Mouse (Mus musculus): ENCODE data around the gene Ror2.

Ror2 gene

DNA sequence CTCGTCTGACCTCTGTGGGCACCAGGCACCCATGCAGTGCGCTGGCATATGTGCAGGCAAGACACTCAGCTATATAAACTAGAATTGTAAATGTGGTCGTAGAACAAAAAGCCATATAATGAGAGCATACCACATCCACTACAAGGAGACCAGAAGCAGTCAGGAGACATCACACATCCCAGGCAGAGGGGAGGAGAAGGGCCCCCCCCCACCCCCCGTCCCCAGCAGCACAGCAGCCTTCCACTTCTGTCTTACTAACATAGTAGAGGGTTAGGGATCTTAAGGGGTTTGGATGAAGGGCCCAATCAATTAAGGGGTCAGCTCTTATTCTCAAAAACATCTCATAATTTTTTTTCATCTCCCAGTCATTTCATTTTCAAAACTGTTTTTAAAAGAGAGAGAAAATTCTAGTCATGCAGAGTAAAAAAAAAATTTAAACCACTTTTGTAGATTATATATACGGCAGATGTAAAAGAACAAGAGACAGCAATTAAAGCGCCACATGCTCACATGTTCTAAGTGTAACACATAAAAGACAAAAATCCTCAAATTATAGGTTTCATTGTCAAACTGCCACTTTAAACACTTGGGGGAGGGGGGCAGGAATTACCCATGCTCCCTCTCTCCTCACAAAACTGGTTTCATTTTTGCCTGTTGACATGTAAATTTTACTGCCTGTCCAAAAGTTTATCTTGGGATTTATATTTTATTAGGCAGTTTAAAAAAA lies 89.8 kb downstream of the Ror2 start:
- DNase-seq (ENCODE audit: extremely low spot score, low spot score): no peak

DNA sequence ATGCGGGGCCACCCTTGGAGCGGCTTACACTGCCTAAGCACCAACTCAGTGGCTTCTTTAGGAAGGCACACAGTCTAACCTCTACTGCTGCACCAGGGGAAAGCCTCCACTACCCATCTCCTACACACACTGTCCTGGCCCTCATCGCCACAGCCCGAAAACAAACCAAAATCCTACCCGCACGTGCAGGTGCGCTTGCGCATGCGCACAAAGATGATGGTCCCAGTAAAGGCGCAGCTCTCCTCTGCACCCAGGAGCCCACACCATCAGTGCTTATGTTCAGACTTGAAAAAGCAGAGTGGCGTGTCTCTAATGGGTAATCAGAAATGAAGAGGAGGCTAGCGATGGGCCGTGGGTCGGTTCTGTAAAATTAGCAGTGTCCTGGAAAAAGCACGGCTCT lies 91.6 kb downstream of the Ror2 start:
- DNase-seq (ENCODE audit: extremely low spot score, low spot score): no peak

DNA sequence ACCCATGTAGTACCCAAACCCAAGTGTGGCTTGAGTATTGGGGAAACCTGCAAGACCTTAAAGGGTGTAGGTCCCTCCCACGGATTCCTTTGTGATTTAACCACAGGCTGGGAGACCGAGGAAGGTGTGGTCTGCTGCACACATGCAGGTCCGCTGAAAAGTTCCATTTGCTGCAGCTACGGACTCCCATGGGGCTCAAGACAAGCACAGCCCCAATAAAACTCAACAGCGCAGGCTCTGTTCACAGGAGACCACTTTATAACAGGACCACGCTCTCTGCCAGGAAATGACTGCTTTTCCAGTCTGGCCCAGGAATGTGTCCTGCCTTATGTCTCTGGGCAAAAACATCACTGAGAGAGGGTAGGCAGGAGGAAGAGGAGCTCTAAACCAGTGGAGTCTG lies 92.2 kb downstream of the Ror2 start:
- DNase-seq (ENCODE audit: extremely low spot score, low spot score): no peak

DNA sequence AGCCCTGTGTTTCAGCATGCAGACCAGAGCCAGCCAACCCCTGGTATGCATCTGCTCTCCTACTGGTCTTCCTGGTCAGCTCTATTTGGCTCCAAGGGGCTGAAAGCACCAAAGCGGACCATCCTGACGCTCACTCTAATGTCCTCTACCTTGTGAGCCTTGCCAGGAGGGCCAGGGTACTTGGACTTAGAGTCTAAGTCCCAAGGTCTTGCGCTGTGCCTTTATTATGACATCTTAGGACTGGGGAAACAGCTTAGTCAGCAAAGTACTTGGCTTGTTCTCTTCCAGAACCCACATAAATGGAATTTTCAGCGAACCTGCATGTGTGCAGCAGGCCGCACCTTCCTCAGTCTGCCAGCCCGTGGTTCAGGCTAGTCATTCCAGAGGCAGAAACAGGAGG lies 93.6 kb downstream of the Ror2 start:
- DNase-seq (ENCODE audit: extremely low spot score, low spot score): no peak

DNA sequence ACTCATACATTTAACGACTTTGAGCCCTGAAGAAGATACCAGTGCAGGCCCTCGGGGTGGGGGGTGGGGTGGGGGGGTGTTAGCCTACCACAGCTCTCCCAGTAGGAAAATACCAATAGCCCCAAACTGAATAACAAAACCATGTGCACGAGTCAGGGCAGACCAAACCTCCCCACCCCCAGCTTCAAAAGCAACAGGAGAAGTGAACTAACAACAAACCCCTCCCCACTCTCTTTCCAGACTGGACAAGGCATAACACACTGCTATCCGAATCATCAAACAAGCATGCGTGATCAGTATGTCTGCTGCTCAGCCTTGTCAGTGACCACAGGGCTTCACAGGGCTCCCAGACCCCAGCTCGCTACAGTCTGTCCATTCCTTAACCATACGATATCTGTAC lies 94.3 kb downstream of the Ror2 start:
- no peak for DNase-seq (ENCODE audit: extremely low spot score, low spot score)

DNA sequence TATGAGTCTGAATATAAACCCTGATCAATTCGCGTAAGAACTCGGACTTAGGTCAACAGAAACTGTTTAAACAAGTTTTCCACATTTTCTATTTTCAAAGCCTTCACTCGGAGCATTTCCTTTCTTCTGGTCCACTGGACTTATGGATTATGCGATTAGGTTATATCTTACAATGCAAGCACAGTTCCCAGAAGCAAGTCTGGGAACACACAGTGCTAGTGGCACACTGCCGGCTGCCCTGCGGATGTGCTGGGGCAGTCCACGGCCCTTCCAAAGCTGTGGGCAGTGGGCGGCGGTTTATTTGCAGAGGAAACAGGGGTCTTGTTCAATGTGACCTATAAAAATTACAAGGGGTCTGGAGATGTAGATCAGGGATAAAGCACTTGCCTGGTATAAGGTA lies 97.0 kb downstream of the Ror2 start:
- no peak for DNase-seq (ENCODE audit: extremely low spot score, low spot score)

DNA sequence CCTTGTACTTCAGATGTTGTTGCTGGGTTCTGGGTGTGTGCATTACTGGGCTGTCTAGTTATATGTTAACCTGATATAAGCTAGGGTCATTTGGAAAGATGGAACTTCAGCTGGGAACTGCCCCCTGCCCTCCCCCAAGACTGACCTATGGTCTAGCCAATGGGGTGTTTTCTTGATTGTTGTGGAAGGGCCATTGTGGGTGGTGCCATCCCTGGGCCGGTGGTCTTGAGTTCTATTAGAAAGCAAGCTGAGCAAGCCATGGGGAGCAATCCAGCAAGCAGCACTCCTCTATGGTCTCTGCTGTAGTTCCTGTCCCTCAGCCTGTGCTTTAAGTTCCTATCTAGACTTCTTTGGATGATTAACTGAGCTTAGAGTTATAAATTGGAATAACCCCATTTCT lies 101.1 kb downstream of the Ror2 start:
- no peak for DNase-seq (ENCODE audit: extremely low spot score, low spot score)

DNA sequence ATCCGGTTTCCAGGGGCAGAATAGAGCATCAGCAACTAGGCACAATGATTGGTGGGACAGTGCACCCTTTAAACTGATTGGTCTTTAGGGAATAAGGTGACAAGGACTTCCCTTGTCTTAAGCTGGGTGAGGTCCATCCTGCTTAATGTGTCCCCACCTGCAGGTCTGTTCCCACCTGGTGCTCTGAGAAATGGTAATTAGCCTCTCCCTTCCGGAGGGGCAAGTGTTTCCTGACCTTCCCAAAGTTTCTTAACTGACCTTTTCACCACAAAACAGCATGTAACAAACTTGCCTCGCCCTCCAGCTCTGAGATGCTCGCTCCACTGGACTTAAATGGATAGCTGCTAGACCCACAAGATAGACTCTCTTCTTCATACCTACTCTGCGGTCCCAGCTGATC lies 101.8 kb downstream of the Ror2 start:
- no peak for DNase-seq (ENCODE audit: extremely low spot score, low spot score)

DNA sequence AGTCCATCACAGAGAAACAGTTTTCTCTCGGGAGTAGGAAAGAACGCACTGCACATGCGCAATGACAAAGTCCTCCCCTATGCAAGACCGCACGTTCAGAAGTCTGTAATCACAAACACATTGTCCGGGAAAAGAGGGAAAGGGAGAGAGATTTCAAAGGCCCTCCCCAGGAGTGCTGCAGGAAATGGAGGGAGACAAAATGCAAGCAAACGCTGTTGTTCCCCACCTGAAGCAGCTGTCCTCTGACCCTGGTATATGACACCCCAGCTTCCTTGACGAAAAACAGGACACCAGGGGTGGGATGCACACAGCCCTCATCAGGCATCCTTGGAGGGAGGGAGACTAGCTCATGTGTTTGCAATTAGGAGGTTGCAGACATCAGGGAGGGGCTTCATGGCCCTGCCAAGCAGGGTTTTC lies 102.8 kb downstream of the Ror2 start:
- DNase-seq (ENCODE audit: extremely low spot score, low spot score): peak; percentile 62

DNA sequence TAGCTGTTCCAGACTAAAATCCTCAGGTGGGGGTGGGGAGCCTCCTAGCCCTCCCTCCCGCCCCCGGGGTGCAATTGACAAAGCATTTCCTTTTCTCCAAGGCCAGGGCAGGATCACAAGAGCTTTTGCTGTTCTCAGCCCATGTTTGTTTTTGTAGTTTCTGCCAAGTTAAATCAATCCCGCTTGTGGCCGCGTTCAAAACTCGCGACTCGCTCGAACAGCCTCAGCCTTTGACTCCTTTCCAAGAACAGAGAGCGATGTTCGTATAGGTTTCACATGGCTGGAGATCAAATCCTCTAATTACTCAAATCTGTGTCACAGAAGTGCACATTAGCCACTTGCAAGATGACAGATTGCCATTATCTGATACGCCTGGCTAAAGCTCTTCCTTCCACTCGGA lies 107.3 kb downstream of the Ror2 start:
- DNase-seq (ENCODE audit: extremely low spot score, low spot score): peak; percentile 43

DNA sequence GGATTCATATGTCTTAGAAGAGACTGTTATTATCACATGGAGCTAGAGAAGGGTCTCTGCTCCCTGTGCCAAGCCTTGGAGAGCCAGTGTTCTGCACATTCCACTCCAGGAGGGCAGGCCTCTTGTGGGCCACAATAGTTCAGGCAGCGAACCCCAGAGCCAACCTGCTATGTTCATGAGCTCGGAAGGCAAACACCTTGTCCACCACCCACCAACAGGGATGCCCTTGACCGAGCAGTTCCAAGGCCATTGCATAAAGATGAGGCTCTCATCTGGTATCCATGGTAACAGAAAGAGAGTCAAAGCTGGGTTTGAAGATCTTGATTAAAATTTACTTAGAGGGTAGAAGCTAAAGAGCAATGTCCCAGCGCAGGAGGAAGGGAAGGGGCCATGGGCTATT lies 107.8 kb downstream of the Ror2 start:
- no peak for DNase-seq (ENCODE audit: extremely low spot score, low spot score)

DNA sequence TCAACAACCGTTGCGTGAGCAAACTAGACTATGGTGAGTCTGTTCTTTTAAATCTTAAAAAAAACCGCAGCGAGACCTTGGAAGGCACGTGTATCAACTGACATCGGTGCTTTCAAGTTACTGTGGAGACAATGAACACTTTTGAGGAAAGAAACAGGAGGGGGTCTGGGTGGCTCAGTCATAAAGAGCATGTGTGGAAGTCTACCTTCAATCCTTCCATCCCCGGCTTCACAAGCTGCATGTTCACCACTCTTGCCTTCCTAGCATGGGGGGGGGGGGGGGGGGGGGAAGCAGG lies 108.6 kb downstream of the Ror2 start:
- no peak for DNase-seq (ENCODE audit: extremely low spot score, low spot score)

DNA sequence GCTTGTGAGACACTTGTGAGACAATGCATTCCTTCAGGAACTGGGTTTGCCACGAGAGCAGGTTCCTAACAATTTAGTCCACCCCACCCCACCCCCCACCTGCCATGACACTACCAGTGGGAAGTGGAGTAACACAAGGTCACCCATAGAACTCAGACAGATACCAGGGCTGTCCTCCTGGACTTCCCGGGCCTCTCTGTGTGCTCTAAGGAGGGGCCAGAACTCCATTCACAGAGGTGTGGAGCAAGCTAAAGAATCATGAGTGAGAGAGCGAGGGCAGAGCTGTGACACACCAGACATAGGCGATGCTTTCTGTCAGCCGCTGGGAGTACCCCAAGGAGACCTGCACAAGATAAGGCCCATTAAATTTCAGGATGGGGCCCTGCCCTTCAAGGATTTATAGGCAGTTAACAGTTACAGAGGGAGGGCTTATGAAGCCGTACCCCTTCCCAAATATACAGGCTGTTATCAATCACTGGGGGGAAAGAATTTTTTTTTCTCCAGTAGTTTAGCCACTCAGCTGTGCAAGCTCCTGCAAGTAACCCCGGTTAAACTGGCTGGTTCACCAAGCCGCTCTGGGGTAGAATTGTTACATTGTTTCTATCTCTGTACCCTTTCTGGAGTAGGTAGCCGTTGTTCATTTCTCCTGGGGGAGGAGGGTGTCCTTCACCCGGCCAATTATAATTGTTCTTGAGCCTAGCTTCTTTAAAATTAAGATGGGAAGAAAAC lies 109.1 kb downstream of the Ror2 start:
- DNase-seq (ENCODE audit: extremely low spot score, low spot score): no peak

DNA sequence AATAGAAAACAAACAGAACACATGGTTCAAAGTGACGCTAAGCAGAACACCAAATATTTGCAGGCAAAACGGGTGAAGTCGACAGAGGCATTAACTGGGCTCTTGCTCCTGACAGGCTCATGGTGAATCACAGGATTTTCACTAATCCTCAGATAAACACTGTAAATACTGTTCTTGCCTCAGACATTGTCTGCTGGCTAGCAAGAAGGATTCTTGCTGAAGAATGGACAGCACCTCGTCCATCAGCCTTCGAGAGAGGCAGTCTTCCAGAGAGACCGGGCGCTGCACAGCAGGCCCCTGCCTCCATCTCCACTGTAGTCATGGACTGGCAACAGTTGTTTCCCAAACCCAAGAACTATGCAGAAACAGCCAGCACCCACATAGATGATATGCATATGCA lies 110.9 kb downstream of the Ror2 start:
- no peak for DNase-seq (ENCODE audit: extremely low spot score, low spot score)

DNA sequence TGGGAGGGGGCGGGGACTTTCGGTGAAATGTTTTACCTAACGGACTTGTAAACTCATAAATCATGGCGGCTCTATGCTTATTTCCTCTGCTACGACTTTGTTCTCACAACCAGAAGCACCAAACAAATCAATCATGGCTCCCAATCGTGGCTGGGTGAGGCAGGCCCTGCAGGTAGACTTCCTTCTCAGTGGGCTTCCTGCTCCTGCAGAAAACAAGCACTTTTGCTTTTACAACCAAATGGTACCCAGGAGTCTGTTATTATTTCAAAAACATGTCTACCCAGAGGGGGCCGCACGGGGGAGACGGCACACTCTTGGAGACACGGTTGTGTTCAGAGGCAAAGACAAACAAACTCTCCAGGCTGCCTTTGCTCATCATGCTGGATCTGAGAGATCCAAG lies 122.3 kb downstream of the Ror2 start:
- DNase-seq (ENCODE audit: extremely low spot score, low spot score): peak; percentile 39

DNA sequence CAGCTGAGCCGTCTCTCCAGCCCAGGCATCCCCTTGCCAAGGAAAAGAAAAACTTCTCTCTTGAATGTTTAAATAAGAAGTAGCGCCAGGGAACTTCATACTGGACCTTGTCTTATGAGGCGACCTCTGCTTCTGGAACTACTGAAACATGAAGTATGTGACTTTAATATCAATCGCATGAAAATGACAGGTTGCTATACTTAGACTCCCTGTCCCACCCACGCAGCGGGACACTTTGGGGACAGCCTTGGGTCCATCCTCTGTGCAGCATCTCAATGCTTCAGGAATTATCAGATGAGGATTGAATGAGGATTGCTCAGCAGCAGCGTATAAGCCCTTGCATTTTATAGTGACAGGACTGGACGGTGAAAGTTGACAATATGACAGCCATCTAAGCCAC lies 122.9 kb downstream of the Ror2 start:
- DNase-seq (ENCODE audit: extremely low spot score, low spot score): no peak

DNA sequence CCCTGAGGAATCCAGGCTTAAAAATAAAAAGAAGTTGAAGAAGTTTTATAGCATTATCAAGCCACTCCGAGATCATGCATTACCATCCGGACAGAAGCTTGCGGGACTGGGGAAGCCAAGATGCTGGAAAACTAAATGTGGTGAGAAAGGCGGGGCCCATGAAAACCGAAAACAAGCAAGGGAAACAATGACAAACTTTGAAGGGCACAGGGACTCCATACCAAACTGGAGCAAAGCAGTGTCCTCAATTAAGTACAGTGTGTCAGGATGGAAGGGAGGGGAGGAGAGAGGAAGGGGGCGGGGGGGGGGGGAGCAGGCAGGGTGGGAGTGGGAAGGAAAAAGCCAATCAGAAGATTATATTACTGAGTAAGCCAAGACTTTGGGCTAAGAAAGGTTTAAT lies 126.4 kb downstream of the Ror2 start:
- DNase-seq (ENCODE audit: extremely low spot score, low spot score): no peak

DNA sequence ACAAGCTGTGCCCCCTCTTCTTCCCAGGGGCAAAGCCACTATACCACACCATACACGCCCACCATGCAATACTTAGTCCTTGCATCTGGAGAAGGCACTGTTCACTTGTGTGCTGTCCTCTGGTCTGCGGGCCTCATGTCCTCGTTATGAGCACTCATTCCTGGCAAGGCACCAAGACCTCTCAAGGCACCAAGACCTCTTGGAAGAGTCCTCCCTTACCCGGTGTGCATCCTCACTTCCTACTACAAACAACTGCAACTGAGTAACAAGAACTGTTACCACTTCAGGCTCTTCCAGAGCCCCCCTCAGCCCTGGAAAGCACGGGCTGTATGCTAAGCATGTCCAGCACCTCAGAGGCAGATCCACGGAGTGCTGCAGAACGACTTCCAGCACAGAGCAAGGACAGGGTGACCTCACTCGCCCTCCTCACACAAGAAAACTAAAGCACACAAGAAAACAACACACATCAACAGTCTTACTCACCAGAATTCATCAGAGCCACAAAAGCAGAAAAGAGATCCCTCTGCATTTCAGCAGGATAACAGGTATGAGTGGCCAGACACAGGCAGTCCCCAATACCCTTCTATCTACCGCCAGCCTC lies 127.4 kb downstream of the Ror2 start:
- no peak for DNase-seq (ENCODE audit: extremely low spot score, low spot score)

DNA sequence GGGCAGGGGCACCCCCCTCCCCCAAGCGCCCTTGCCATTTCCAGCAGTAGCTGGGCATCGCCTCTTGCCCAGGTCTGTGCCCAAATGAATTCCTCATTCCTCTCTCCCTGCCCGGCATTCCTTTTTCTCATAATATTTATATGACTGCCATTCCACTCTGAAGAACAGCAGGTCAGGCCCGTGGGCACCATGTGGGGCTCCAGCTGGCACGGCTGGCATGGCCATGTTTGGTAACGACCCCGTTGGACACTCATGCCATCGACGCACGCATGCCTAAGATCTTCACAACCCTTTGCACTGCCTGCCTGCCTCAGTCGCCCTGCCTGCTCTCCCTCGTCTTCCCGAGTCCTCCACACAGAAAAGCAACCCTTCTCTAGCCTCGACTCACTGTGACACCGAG lies 129.0 kb downstream of the Ror2 start:
- no peak for DNase-seq (ENCODE audit: extremely low spot score, low spot score)

DNA sequence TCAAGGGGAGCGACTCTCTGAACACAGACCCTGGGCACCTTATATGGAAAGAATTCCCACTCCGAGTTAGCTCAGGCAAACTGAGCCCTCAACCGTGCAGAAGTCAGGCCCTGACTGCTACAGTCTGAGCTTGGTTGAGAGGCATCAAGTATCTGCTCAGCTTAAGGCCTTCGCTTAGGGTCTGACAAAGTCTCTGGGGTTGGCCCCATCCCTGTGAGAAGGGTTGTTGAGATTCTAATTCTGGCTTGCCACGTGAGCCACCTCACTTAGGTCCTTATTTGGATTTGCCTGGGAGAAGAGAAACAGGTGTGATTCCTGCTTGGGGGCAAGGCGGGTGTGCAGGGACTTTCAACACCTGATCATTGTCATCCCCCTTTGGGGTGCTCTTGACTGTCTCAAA lies 129.6 kb downstream of the Ror2 start:
- no peak for DNase-seq (ENCODE audit: extremely low spot score, low spot score)

DNA sequence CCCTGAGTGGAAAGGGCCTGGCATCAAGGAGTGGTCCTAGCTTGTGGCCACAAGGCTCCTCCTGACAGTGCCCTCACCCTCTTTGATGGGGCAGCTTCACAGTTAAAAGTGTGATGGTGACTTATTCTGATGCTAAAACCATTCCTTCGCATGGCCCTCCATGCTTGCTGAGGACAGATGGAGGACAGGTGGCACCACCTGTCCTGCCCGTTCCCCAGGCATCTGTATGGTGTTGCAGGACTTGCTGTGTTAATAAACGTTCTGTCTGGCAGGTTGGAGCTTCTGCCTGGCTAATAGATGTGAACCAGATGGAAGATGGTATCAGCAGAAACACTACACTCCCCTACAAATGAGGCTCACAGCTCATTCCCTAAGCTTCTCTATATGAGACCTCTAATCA lies 140.4 kb downstream of the Ror2 start:
- no peak for DNase-seq (ENCODE audit: extremely low spot score, low spot score)

DNA sequence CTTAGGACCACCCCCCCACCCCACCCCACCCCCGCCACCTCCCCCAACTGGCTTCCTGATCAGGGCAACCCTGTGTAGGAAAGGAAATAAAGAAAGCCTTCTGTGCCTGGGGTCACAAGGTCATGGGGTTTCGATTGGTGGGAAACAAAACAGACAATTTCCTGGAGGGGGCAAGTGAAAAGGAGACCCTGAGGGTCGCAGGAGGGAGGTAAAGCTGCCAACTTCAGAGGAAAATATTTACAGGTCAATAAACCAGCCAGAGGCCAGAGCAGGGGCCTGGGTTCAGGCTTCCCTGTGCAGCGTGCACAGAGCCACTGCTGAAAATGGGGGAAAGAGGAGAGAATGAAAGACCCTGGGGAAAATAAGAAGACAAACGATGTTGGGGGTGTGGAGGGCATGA lies 142.8 kb downstream of the Ror2 start:
- DNase-seq (ENCODE audit: extremely low spot score, low spot score): peak; percentile 46

DNA sequence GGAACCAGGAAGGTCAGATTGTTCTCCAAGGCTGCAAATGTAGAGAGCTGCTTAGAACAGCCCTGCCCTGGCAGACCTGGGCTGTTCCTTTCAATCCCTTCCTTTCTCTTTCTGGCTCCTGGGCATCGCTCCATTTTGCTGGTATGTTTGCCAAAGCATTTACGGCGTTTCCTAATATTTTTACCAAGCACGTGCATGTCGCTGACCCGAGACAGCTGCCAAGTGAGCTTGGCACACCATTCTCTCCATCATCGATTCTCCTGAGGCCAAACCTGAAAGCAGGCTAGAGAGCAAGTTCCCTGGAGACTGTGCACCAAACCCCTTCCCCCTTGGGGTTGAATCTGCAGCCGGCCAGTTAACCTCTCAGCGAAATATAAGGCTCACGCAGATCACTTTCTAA lies 143.7 kb downstream of the Ror2 start:
- no peak for DNase-seq (ENCODE audit: extremely low spot score, low spot score)

Measured in neural tube, embryonic 10.5 days (tissue).